Mouse (Mus musculus) heart, adult 2 months (tissue): Measurements from ENCODE around the gene Pprc1.

ENCODE experiments used
- CTCF ChIP-seq: fragments of 200-600 bp; IDR thresholded peaks from 2 replicates; pipeline ENCODE4 v1.8.1; 2022; ENCODE audit warnings: antibody characterized with exemption, mild to moderate bottlenecking, moderate library complexity
- POLR2A ChIP-seq: fragments of 200-500 bp; IDR thresholded peaks from 2 replicates; pipeline ENCODE4 v1.6.1; 2011; ENCODE audit warnings: mild to moderate bottlenecking, low read depth, low read length, control low read depth; ENCODE audit not compliant: insufficient read depth

DNA sequence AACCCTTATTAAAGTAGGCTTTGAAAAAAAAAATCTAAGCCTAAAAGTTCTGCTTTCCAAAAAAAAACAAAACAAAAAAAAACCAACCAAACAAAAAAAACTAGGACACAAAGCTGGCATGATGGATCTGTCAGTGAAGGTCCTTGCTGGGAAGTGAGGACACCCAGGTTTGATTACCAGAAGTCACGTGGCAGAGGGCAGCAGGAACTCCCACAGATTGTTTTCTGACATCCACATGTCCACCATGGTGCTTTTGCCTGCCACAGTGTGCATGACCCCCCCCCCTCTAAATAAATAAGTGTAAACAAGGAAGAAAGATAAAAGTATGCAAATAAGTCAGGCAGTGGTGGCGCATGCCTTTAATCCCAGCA, 59.5 kb downstream of the Pprc1 start:
- no peak for TF ChIP-seq POLR2A
- TF ChIP-seq CTCF, result no peak
